Comparison of ENCODE assay signal across 1 mouse cellular context in the genomic region with DNA sequence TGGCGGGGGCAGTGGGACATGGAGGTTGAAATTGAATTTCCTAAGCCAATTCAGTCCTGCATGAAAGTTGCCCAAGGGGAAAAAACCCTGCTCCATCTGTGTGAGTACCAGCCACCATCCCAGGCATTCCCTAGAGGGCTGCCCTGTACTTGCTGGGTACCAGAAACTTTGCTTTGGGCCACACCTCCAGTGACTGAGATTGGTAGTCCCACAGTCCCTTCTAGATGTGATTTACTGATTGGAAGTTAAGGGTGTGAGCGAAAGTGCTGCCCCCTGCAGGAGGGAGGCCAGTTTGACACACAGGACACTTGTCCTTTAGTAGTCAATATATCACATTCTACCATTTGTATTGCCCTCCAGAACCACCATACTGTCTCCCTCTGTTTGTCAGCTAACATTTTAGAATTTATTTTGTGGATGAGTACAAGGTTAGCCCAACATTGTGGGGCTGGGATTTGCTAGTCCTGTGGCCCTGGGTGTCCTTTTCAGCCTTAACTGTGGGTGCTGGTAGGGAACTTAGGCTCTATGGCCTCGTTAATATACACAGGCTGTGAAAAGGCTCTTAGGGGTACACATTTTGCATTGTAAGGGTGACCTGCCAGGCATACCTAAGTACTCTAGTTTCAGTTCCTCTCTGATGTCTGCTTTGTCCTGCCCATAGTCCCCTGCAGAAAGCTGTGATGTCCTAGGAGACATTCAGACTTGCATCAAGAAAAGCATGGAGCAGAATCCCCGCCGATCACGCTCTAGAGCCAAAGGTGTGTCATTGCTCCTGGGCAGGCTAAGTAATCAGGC.
TF ChIP-seq lines count a peak whose summit lies in the region.

No protein-coding gene starts in this region.

TF ChIP-seq in CH12.LX, 34 proteins besides CTCF, POLR2A, EP300 and RAD21 (continued from another document):
- peak; percentile 33; the same call in 1 of the 2 replicates for TF ChIP-seq MAZ (IDR thresholded peaks at IDR 0.05; ENCODE audit: low read depth, low read length)
- peak; percentile 42; the same call in 1 of the 2 replicates for TF ChIP-seq TCF12 (IDR thresholded peaks at IDR 0.05; ENCODE audit: low read depth, low read length)
- peak; percentile 65 for TF ChIP-seq HCFC1 (IDR thresholded peaks at IDR 0.05; ENCODE audit: low read depth, low read length)
- no peak for TF ChIP-seq GABPA (IDR thresholded peaks at IDR 0.05; ENCODE audit: insufficient replicate concordance, low read depth, low read length)
- no peak for TF ChIP-seq ZMIZ1 (IDR thresholded peaks at IDR 0.05; ENCODE audit: low read depth, low read length)
- 0 out of 2 replicates have a peak, but pooled peaks have one; percentile 27 for TF ChIP-seq NRF1 (IDR thresholded peaks at IDR 0.05; ENCODE audit: low read depth, low read length)
- peak; percentile 81 for TF ChIP-seq SIN3A (IDR thresholded peaks at IDR 0.05; ENCODE audit: low read length)
